Mouse (Mus musculus) kidney, adult 18-20 months (tissue): ENCODE results near the gene Ppp1r14a.
A peak's percentile ranks its signal among the peaks of the same experiment; 100 is the strongest.

Source experiments
- DNase-seq: peaks from one replicate; pipeline ENCODE4 v3.0.0; 2021

Gene Ppp1r14a

GRCm38 (mm10) chr7:29335841-29336671 is 46.9 kb downstream of the Ppp1r14a start:
- no peak for DNase-seq

GRCm38 (mm10) chr7:29336795-29337319 is 47.7 kb downstream of the Ppp1r14a start:
- DNase-seq: no peak

GRCm38 (mm10) chr7:29337766-29338165 is 48.7 kb downstream of the Ppp1r14a start:
- no peak for DNase-seq

GRCm38 (mm10) chr7:29338351-29338919 is 49.3 kb downstream of the Ppp1r14a start:
- peak; percentile 53 for DNase-seq

GRCm38 (mm10) chr7:29338984-29339679 is 50.0 kb downstream of the Ppp1r14a start:
- DNase-seq: no peak

GRCm38 (mm10) chr7:29340247-29340646 is 51.1 kb downstream of the Ppp1r14a start:
- no peak for DNase-seq

GRCm38 (mm10) chr7:29340838-29341237 is 51.7 kb downstream of the Ppp1r14a start:
- no peak for DNase-seq

- no peak for DNase-seq
Observed at GRCm38 (mm10) chr7:29341722-29342121, 52.6 kb downstream of the Ppp1r14a start.

GRCm38 (mm10) chr7:29342489-29343092 is 53.5 kb downstream of the Ppp1r14a start:
- no peak for DNase-seq
